Mouse (Mus musculus): ENCODE results near the gene Eif2s1.

DNA sequence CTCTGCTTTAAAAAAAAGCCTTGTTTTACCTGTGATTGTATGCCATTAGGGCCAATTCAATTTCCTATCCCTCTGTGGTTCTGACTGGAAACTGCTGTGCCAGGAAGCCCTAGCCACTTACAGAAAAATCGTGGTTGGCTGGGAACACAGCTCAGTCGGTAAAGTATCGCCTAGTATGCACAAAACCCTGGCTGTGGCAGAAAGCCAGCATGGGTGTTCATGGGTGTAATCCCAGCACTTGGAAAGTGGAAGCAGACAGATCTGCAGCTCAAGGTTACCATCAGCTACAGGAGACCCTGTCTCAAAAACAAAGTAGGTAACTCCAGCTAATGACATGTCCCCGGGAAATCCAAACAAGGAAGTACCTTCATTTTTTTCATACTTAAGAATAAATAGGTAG is 21.7 kb upstream of the Eif2s1 start:
- no peak for TF ChIP-seq POLR2A (IDR thresholded peaks at IDR 0.05; ENCODE audit: borderline replicate concordance, low read depth, low read length)
- TF ChIP-seq CTCF (IDR thresholded peaks at IDR 0.05; ENCODE audit: low read depth, low read length) = no peak

Data from bone marrow macrophage, adult 2 months (primary cell).